Mouse (Mus musculus) MEL-GATA-1-ER (cell line): ENCODE measurements around the gene Rsl1.
A peak's percentile ranks its signal among the peaks of the same experiment; 100 is the strongest.
"Not testable (repeated sequence)": the region's sequence is repeated elsewhere in the genome, so short reads cannot be mapped to it uniquely, and the experiment has no call there.

Experiments
- DNase-seq: peaks from one replicate; pipeline ENCODE4 v3.0.0-alpha.2; 2012; ENCODE audit warnings: low read depth; ENCODE audit errors: extremely low read depth

Gene Rsl1

DNA sequence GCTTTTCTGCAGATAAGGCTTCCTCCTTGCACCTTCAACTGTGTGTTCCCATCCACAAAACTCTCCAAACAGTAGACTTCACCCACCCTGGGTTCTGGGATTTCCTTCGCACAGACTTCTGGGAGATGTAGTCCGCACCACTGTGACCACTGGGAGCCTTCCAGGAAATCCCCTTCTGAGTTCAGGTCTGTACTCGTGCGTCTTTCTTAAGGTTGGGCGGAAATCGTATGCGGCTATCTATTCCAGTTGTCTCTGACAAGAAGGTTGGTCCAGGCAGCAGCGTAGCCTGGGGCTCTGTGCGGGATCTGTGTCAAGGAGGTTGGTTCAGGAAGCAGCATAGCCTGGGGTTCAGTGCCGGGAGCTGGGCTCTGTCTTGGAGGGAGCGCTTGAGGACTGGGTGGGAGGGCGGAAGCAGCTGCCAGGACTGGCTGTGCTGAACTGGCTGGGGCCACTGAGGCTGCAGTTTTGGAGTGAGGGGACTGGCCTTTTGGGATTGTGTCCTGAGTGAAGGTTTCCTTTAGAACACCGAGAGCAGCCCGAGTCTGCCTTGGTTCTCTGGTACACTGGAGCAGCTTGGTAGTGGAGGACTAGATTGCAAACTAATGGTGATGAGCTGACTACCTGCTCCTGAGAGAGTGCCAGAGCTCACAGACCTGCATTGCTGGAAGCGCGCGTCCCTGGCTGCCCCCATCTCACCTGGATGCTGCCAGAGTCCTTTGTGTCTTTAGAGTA is at the start of gene Rsl1:
Rsl1 (plus strand) TSS at position 192 of the 732 bp plus-strand sequence.
- not testable (repeated sequence) for DNase-seq

DNA sequence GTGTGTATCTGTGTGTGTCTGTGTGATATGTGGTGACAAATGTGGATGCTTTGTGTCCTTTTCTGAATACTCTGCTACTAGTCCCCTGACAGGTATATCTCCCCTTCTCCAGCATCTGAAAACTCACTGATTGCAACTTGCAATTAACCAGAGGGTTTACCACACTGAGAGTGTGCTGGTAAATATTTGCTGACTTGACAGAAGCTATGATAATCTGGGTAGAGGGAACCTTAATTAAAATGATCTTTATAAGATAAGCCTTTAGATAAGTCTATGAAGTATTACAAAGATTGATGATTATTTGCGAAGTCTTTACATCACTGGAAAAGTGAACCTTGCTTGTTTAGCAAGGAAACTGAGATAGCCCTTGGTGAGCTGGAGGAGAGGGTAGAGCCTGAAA is 48.5 kb upstream of the Rsl1 start:
- DNase-seq = no peak

DNA sequence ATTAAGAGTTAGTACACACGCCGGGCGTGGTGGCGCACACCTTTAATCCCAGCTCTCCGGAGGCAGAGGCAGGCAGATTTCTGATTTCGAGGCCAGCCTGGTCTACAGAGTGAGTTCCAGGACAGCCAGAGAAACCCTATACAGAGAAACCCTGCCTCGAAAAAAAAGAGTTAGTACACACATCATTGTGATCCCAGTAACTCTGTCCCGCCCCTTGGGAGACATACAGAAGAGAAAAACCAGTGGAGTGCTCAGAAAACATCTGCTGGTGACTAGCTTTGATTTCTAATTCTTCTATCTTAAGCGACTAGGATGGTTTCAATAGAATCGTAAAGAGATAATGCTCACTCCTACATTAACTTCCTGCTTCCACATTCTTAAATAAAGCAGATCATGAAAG is 45.5 kb upstream of the Rsl1 start:
- DNase-seq = not testable (repeated sequence)

DNA sequence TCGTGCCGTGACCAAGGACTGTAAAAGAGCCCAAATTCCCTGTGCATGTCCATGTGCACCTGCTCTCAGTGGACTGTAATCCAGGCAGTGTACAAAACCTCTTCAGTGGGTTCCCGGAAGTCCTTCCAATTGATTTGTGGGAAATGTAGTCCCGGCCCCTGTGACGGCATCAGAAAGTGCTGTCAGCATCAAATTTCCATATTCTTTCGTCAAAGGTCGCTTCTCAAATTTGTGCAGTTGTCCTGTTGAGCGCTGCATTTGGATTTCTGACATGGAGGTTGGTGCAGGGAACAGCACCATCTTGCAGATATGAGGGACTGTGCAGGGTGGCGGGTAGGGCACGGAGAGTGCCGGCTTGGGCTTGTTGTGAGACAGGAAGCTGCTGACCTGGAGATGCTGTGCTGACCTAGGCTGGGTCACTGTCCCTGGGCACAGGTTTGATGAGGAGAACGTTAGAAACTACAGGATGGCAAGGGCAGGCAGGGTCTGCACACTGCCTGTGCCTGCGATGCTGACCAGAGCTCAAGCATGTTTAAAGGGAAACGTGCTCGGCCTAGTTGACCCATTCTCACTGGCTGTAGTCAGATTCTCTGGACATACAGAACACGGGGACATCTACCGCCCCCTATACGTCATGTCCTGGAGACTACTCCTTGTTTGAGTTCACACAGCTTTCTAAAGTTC is 44.8 kb upstream of the Rsl1 start:
- peak; percentile 76 for DNase-seq

DNA sequence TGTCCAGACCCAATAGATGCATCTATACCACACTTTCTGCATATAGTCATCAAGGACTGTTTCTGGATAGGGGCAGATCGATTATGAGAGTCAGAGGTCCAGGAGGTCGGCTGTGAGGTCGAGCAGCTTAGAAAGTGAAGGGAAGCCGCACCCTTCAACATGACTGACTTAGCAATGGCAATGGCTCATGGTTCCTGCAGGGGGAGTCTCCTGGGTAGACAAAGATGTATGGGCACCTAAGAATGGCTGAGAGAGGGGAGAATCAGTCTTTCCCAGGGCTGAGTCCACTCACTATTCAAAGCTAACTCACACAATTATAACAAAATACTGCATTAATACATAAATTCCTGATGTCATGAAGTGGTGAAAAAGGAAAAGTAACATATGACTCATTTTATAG is 6.9 kb upstream of the Rsl1 start:
- DNase-seq = not testable (repeated sequence)

DNA sequence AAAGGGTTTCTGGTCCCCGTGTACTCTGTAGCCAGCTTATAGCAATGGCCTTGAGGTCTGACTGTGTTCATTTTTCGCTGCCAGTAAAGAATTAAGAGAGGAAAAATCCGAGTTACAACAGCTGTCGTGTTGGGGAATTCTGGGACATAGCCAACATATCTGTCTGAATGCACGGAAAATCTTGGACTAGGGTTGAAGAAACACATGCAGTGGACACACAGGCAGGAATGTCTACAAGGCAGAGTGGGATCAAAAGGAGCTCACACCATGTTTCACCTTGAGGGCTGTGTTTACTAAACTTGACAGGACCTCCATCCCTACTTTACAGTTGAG is 707 bp downstream of the Rsl1 start:
- no peak for DNase-seq

DNA sequence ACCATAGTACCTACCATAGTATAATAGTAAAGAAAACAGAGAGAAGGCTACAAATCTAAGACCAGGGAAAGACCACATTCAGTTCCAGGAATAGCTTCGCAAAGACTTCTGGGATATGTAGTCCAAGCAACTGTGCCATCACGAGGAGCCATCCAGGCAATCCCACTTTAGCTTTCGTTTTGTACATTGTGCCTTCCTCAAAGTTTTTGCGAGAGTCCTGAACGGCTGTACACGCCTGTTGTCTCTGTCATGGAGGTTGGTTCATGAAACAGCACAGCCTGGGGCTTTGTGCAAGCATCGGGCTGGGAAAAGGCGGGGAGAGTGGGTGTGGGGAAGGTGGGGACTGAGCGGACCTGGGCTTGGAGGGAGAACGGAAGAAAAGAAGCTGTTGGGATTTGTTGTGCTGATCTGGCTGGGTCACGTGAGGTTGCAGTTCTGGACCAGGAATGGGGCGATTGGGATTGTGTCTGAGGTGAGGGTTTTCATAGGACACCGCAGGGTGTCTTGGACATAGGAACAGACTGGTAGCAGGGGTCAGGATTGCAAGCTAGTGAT is 21.4 kb downstream of the Rsl1 start, which contains the start of gene Zfp455:
Zfp455 (plus strand) TSS at position 167 of the 555 bp plus-strand sequence.
- peak; percentile 41 for DNase-seq

DNA sequence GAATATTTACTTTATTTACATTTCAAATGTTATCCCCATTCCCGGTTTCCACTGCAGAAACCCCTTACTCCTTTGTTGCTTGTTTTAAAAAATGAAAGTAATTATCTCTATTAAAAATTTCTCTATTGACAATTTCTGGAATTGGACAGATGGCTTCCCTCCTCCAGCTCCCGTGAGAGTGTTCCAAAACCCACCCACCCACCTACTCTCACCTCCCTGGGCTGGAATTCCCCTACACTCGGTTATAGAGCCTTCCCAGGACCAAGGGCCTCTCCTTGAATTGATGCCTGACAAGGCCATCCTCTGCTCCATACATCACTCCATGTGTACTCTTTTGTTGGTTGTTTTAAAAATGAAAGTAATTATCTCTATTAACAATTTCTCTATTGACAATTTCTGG is 28.7 kb downstream of the Rsl1 start:
- DNase-seq = no peak

DNA sequence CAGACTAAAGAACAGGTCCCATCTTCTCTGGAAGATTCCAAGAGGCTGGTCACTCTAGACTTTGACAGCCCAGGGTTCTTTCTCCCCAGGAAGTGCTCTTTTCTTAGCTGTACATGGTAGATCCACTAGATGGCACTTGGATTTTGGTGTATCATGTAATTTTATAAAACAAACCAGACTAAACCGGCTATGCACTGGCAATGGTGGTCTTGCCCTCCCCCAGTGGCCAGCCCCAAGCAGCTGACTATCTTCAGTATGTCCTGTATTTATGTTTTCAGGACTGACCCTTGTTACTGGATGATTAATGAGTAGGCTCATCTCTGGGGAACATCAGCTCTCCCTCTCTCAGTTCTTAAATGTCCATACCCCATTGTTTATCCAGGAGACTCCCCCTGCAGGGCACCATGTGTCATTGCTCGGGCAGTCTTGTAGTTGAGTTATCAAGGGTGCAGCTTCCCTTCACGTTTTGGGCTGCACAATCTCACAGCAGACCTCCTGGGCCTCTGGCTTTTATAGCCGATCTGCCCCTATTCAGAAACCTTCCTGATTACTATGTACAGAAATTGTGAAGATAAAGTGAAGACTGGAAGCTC is 41.1 kb downstream of the Rsl1 start:
- no peak for DNase-seq
